Mouse (Mus musculus) bone marrow macrophage, adult 2 months (primary cell): ENCODE data around the gene Srsf10.

ENCODE experiments used
- CTCF ChIP-seq: IDR thresholded peaks from 2 replicates; pipeline ENCODE4 v1.5.1; 2012; ENCODE audit warnings: low read depth, mild to moderate bottlenecking, low read length, moderate library complexity
- POLR2A ChIP-seq: IDR thresholded peaks from 2 replicates; pipeline ENCODE4 v1.6.1; 2012; ENCODE audit warnings: mild to moderate bottlenecking, low read depth, low read length, borderline replicate concordance

GRCm38 (mm10) chr4:135902606-135903242 lies 47.2 kb downstream of the Srsf10 start:
- TF ChIP-seq CTCF (no peak), POLR2A (no peak)
